Mouse (Mus musculus) frontal cortex, adult (tissue): Measurements from ENCODE around the gene Magi2.
A peak's percentile ranks its signal among the peaks of the same experiment; 100 is the strongest.

ENCODE experiments used
- ATAC-seq: cut with Nextera tagmentation; 2 replicates; pipeline ENCODE4 v1.9.2; 2017; ENCODE audit warnings: mild to moderate bottlenecking, moderate library complexity, mixed read lengths; ENCODE audit not compliant: low TSS enrichment

Magi2 gene

GRCm38 (mm10) chr5:19932102-19932501 is 705.3 kb downstream of the Magi2 start:
- peak; percentile 6; the same call in 1 of the 2 replicates for ATAC-seq

GRCm38 (mm10) chr5:19933190-19933589 is 706.4 kb downstream of the Magi2 start:
- ATAC-seq, result peak; percentile 75

DNA sequence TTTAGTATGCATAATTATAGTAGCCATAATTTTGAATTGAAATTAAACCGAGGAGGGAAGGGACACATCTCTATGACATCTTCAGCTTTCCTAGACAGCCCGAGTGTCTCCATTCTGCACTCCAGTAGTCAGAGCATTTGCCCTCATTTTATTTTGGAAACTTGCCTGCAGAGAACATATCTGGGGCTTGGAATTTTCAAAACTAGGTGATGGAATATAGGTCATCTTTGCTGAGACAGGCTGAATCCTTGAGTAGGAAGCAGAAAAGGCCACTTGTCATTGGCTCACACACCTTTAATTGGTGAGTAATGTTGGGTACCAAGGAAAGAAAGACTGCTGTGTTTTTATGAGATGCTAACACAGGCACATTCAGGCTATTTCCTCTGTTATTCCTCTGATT is 724.3 kb downstream of the Magi2 start:
- ATAC-seq, result peak; percentile 72

DNA sequence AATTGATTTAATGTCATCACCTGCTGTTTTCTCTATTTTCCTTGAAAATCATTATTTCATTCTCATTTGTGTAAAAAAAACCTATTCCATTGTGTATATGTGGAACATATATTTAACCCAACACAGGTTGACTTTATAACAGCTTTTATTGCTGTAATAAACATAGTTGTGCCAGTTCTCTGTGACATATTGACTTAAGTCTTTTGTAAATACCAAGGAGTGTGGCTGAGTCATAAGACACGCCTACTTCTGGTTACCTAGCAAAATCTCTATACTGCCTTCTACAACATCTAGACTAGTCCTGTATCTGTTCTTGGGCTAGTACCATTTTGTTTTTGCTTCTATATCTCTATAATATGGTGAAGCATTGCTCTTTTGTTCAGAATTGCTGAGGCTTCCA is 737.3 kb downstream of the Magi2 start:
- ATAC-seq, result no peak

DNA sequence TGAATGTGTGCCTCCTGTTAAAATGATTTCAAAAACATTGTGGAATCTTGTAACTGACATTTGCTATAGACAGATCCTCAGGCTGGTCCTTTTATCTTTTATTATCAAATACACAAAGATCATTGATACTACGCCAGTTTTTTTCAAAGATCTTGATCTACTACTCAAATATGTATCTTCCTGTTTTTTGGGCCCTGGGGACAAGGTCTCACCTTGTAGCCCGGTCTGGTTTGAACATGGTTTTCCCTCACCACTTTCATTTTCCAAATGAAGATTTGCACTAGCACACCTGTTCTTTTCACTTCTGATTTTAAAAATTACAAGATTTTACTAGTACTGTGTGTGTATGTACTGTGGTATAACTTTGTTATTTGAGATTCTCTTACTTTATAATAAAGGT is 745.9 kb downstream of the Magi2 start:
- no peak for ATAC-seq

GRCm38 (mm10) chr5:19973852-19974251 is 747.0 kb downstream of the Magi2 start:
- peak; percentile 13; the same call in 1 of the 2 replicates for ATAC-seq

GRCm38 (mm10) chr5:19981518-19981917 is 754.7 kb downstream of the Magi2 start:
- ATAC-seq, result no peak

DNA sequence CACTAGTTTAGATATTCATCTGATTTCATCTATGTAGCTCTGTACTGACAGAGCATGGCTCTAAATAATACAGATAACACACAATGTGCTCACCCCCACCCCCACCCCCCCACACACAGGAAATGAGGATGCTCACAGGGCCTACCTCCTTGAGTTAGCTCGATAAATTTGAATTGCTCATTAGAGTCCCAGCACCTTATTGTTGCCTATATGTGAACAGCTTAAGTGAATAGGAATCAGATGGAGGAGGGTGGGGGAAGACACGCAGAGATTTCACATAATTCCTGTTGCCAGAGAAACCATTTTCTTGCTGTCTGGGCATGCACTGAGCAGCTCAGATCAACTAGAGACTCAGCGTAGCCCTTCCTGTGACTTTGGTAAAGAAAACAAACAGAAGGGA is 755.2 kb downstream of the Magi2 start:
- peak; percentile 53 for ATAC-seq

DNA sequence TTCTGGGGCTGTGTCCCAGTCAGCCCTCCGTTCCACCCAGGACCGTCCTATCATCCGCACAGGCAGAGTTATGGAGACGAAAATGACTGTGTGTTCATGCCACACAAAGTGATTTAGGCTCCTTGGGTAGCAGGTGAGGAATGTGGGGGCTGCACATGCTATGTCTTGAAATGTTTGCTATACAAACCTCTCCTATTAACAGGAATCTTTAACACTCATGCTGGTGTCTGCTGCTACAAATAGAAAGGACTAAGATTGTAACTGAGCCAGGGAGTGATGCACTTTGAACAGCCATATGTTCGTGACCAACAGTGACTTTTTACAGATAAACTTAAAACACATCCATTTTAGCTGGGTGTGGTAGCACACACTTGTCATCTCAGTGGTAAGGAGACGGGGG is 772.6 kb downstream of the Magi2 start:
- ATAC-seq, result peak; percentile 84

GRCm38 (mm10) chr5:19999912-20000311 is 773.1 kb downstream of the Magi2 start:
- no peak for ATAC-seq

DNA sequence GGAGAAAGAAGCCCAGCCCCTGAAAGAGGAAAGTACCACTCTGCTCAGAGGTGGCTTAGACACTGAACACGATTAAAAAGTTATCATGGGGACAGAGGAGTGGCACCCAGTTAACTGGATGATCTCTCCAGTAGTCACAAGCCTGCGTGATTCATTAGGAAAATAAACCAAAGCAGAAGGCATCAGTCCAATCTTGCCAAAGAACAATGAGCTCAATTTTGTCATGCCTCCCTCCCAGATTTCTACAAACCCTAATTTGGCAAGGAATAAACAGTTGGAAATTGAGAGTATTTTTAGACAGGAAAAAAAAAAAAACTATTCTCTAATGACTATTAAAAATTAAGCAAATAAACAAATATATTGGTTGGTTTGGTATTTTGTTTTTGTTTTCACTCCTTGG is 779.8 kb downstream of the Magi2 start:
- no peak for ATAC-seq

- no peak for ATAC-seq
Observed at GRCm38 (mm10) chr5:20007246-20007645, 780.4 kb downstream of the Magi2 start.

DNA sequence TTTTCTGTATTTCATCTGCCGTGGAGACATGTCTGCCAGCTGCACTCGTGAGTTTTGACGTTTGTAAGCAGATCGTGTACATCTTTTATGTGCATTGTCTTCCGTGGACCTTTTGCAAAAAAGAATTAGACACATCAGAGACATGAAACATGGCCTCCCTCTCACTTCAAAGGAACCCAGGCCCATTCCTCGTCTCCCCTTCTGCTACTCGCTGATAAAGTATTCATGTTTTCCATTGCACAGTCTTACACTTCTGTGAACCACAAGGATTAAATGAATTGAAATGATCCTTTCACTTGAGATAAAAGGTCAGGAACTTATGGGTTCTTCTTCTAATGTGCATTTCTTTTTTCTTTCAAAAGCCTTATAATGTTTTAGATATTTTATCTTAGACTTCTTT is 783.4 kb downstream of the Magi2 start:
- no peak for ATAC-seq

- no peak for ATAC-seq
Observed at GRCm38 (mm10) chr5:20018063-20018462, 791.2 kb downstream of the Magi2 start.

DNA sequence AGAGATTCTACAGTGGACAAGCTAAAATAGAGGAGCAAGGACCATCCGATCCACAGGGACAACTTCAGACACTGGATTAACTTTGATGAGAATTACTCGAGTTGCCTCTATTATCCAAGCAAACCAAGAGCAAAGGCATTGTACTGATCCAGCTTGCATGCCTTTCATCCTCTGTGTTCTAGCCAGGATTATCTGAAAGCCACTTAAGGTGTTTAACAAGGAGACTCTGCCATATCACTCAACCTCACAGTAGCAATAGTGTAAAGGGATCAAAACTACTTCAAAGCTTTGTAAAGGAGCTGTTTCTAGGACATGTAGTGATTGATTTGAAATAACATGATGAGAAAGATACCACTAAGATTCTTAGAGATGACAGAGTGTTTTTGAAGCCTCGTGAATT is 819.8 kb downstream of the Magi2 start:
- no peak for ATAC-seq

GRCm38 (mm10) chr5:20048386-20048785 is 821.5 kb downstream of the Magi2 start:
- no peak for ATAC-seq

DNA sequence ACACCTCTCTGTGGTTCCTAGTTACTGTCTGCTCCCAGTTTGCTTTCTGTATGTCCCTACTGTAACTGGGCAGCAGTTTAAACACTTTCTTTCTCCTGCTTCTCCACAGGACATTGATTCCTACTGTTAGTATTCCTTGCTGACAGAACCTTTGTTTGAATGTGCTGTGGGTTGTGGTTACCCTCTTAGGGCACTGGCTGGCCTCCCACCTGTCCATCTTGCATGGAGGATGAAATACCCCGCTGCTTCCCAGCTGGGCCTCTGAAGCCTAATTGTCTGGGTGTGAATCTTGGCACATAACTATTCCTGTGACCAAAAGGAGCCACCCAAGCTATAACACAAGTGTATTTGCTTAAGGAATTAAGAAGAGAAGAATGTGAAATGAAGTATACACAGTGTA is 823.4 kb downstream of the Magi2 start:
- no peak for ATAC-seq

DNA sequence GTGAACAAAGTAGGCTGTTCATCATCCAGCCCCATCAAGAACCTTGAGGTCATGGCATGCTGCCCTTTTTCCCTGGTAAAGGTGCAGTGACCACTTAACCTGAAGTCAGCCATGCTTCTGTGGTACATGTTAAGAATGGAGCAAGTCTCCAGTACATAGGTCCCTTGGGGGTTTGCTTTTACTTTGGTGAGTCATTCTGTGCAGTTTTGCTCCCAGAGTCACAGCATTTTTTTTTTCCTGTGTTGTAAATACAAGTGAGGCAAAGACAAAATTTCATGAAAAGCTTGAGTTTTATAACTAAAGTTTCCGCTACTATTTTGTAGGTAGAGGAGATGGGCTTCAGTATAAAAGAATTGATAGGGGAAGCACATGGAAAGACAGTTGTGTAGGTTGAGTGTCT is 828.2 kb downstream of the Magi2 start:
- no peak for ATAC-seq

DNA sequence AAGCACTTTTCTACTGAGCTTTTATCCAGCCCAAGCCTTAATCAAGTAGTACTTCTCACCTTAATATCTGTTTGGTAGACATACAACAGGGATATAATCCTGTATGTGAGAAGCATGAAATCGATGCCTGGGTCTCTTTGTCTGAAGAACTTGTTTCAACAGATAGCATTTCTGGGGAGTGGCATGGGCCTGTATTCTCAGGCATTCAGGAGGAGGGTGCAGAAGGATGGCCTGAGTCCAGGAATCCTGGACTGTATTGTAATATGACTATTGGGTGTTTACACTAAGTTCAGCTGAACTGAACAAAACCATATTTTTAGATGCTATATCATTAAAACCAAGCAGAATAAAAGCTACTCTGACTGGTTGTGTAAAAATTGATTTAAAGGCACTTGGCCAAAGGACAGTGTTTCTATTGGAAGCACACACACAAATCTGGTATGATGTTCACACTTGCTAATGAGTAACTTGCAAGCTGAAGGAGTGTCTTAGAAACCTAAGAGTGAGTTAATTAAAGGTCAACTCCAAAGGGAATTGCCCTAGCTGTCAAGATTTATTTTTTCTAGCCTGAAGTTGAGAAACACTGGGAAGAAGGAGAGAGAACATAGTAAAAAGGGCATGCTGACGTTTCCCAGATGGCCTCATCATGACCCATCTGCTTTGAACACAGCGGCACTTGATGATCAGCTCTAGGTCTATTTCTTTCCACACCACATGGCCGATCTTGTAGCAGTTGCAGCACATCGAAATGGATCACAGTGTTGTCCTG is 829.4 kb downstream of the Magi2 start:
- peak; percentile 41; the same call in 1 of the 2 replicates for ATAC-seq

DNA sequence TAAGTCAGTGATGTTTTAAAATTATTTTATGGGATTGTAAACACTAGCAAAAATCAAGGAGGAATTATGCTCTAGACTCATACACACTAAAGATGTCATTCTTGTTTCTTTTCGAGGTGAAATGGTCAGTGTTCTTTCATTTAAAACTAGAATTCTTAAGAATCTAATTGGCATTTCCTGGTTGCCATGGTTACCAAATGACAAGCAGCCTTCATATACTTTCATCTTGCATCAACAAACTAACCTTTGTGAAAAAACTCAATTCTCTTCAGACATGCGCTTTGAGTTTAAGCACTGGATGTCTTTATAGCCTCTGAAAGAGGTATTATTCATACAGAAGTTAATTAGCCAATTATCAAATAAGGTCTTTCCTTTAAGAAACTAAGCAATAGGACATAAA is 830.0 kb downstream of the Magi2 start:
- ATAC-seq, result no peak

- ATAC-seq, result peak; percentile 27; the same call in 1 of the 2 replicates
Observed at GRCm38 (mm10) chr5:20062011-20062410, 835.2 kb downstream of the Magi2 start.

DNA sequence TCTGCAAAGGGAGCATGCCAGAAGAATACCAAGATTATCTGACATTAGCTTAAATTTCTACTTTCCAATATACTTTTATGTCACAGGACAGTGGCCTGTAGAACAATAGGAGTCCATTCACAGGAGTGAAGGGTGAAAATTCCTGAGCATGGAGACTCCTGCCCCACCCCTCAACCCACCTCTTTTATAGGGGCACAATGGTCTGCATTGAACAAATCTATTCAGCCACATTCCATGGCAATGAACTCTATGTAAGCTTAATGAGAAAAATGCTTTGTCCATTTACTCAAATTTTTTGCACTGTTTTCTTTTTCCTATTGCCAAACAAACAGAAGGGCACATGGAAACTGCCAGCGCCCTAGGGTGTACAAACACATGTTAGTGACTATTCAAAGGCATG is 838.2 kb downstream of the Magi2 start:
- no peak for ATAC-seq

GRCm38 (mm10) chr5:20068496-20068895 is 841.7 kb downstream of the Magi2 start:
- ATAC-seq, result peak; percentile 53

DNA sequence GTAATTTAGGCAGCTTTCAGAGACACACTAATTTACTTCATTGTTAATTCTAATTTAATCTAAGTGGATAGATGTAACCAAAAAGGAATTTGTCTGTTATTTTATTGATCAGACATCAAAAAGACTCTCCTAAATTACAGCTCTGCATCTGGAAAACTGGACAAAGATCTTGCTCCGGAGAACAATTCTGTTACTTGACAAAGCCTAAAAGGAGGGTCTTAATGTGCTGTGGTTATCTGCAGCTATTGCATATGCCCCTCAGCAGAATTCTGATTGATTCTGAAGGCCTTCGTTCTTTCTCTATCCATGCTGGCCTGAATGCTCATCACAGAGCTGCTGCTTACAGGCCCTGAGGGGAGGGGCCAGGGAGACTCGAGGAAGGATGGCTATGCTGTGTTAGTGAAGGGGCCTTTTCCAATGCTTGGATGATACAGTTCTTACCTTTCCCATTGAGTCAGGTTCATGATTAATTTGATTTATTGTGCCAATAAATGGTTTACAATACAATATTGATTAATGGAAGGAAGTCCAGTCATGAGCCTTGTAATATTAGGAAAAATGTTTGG is 842.2 kb downstream of the Magi2 start:
- ATAC-seq, result no peak
